25 mouse cellular contexts compared by ENCODE assay signal in genomic region chr13:109490853-109491252, GRCm38 (mm10).
DNase-seq lines count a peak whose midpoint lies in the region; ATAC-seq and TF ChIP-seq lines count a peak whose summit lies in the region.
"Had no signal": no experiment of that assay in that cellular context is flagged by ENCODE, and none has a peak within 500 bp of the region (broad histone marks: within the 10 kb centered on the region; RNA-seq: fewer than 3 reads in every experiment).

No protein-coding gene starts in this region.

- H3K4me3 ChIP-seq in hindbrain, embryonic 10.5 days = no peak overlapping the region
- H3K4me3 ChIP-seq in hindbrain, embryonic 14.5 days (replicated peaks; ENCODE audit: low read length) = no peak overlapping the region
- no peak overlapping the region for H3K4me3 ChIP-seq in hindbrain, embryonic 16.5 days (ENCODE audit: low read length)
- no peak overlapping the region for H3K4me3 ChIP-seq in midbrain, embryonic 16.5 days (ENCODE audit: low read depth, low read length)
- no peak overlapping the region for H3K4me3 ChIP-seq in kidney, adult 2 months (ENCODE audit: insufficient read depth, low read depth, low read length)
- H3K4me3 ChIP-seq: embryonic facial prominence, embryonic 13.5 days; erythroblast, embryonic 14.5 days; gastrocnemius, adult 2 months; heart, embryonic 10.5 days; intestine, embryonic 15.5 days; limb, embryonic 10.5 days; liver, embryonic 15.5 days; lung, embryonic 15.5 days had no signal

- no peak for DNase-seq in hindbrain, embryonic 10.5 days (ENCODE audit: low spot score)
- no peak for DNase-seq in hindbrain, embryonic 14.5 days (ENCODE audit: low spot score)
- DNase-seq in brain, embryonic 14.5 days (ENCODE audit: low read depth) = peak; percentile 56
- no peak for DNase-seq in kidney, adult 2 months
- no peak for DNase-seq in left cerebral cortex, postnatal 25 days (ENCODE audit: low spot score in 2 of 2)
- DNase-seq: adrenal gland, postnatal 25 days; cerebellum, adult 9-11 months; gastrocnemius, adult 2 months; heart, postnatal 4 days; kidney, adult 9 months; kidney, postnatal 14 days; liver; lung, postnatal 4 days; thymus, postnatal 14 days had no signal

- peak overlapping the region; percentile 12; the same call in 1 of the 2 replicates for H3K27ac ChIP-seq in hindbrain, embryonic 10.5 days
- H3K27ac ChIP-seq in hindbrain, embryonic 14.5 days = no peak overlapping the region
- H3K27ac ChIP-seq in hindbrain, embryonic 16.5 days (ENCODE audit: low read depth, low read length) = peak overlapping the region; percentile 20; the same call in 1 of the 2 replicates
- H3K27ac ChIP-seq in midbrain, embryonic 16.5 days (ENCODE audit: low read length) = peak overlapping the region; percentile 26; the same call in 1 of the 2 replicates
- no peak overlapping the region for H3K27ac ChIP-seq in kidney, adult 2 months (ENCODE audit: insufficient read depth, low read depth, low read length)
- H3K27ac ChIP-seq: embryonic facial prominence, embryonic 13.5 days; gastrocnemius, adult 2 months; heart, embryonic 10.5 days; intestine, embryonic 15.5 days; limb, embryonic 10.5 days; liver, embryonic 15.5 days; lung, embryonic 15.5 days had no signal

- no peak overlapping the region for H3K4me2 ChIP-seq in hindbrain, embryonic 14.5 days (replicated peaks)
- no peak overlapping the region for H3K4me2 ChIP-seq in hindbrain, embryonic 16.5 days (ENCODE audit: low read length)
- H3K4me2 ChIP-seq in midbrain, embryonic 16.5 days (ENCODE audit: low read length) = no peak overlapping the region
- H3K4me2 ChIP-seq: embryonic facial prominence, embryonic 13.5 days; intestine, embryonic 15.5 days; liver, embryonic 15.5 days; lung, embryonic 15.5 days had no signal

- ATAC-seq in hindbrain, embryonic 14.5 days (ENCODE audit: low FRiP score) = no peak
- no peak for ATAC-seq in hindbrain, embryonic 16.5 days
- ATAC-seq in midbrain, embryonic 16.5 days = 0 out of 2 replicates have a peak, but pooled peaks have one; percentile 52
- ATAC-seq: CD4-positive, CD25-positive, alpha-beta regulatory T cell, adult 4 months; forebrain, embryonic 14.5 days; intestine, embryonic 15.5 days had no signal

- no peak for TF ChIP-seq POLR2A in brain, embryonic 14.5 days (IDR thresholded peaks at IDR 0.05; ENCODE audit: borderline replicate concordance, extremely low read depth, insufficient read depth, insufficient read length, poor library complexity, severe bottlenecking)
- no peak for TF ChIP-seq POLR2A in kidney, adult 2 months (IDR thresholded peaks at IDR 0.05; ENCODE audit: low read depth, low read length)

- H3K9ac ChIP-seq in hindbrain, embryonic 14.5 days = no peak overlapping the region
- no peak overlapping the region for H3K9ac ChIP-seq in hindbrain, embryonic 16.5 days (ENCODE audit: low read depth, low read length)
- no peak overlapping the region for H3K9ac ChIP-seq in midbrain, embryonic 16.5 days (ENCODE audit: low read depth, low read length)
- H3K9ac ChIP-seq: embryonic facial prominence, embryonic 13.5 days; intestine, embryonic 15.5 days; liver, embryonic 15.5 days; lung, embryonic 15.5 days had no signal

- intact Hi-C loops in left cerebral cortex, postnatal 25 days (cut with DNase I) = no loop called here

- H3K36me3 ChIP-seq in hindbrain, embryonic 10.5 days = no peaks in the 10 kb centered on the region
- no peaks in the 10 kb centered on the region for H3K36me3 ChIP-seq in hindbrain, embryonic 14.5 days (replicated peaks; ENCODE audit: control insufficient read depth, insufficient read depth)
- H3K36me3 ChIP-seq in hindbrain, embryonic 16.5 days (ENCODE audit: control insufficient read depth, insufficient read depth, low read length) = no peaks in the 10 kb centered on the region
- no peaks in the 10 kb centered on the region for H3K36me3 ChIP-seq in midbrain, embryonic 16.5 days (ENCODE audit: control insufficient read depth, insufficient read depth, low read length)
- H3K36me3 ChIP-seq in kidney, adult 2 months (ENCODE audit: control insufficient read depth, insufficient read depth, low read length) = no peaks in the 10 kb centered on the region
- H3K36me3 ChIP-seq: embryonic facial prominence, embryonic 13.5 days; heart, embryonic 10.5 days; intestine, embryonic 15.5 days; limb, embryonic 10.5 days; liver, embryonic 15.5 days; lung, embryonic 15.5 days had no signal

- H3K4me1 ChIP-seq in hindbrain, embryonic 10.5 days (replicated peaks) = peaks cover 14% of the 10 kb centered on the region
- H3K4me1 ChIP-seq in hindbrain, embryonic 14.5 days (replicated peaks; ENCODE audit: control insufficient read depth, insufficient read depth, low read length) = peaks cover 32% of the 10 kb centered on the region
- H3K4me1 ChIP-seq in hindbrain, embryonic 16.5 days (ENCODE audit: control insufficient read depth, insufficient read depth, low read depth, low read length) = peaks cover 11% of the 10 kb centered on the region
- peaks cover 15% of the 10 kb centered on the region for H3K4me1 ChIP-seq in midbrain, embryonic 16.5 days (ENCODE audit: control insufficient read depth, insufficient read depth, low read length)
- H3K4me1 ChIP-seq in kidney, adult 2 months (ENCODE audit: control insufficient read depth, insufficient read depth, low read length) = peaks cover 7% of the 10 kb centered on the region; the same call in 1 of the 2 replicates
- H3K4me1 ChIP-seq: heart, embryonic 10.5 days; intestine, embryonic 15.5 days; liver, embryonic 15.5 days had no signal

- no peak for TF ChIP-seq CTCF in brain, embryonic 14.5 days (IDR thresholded peaks at IDR 0.05; ENCODE audit: borderline replicate concordance, extremely low read depth, insufficient read depth, insufficient read length)
- TF ChIP-seq CTCF in kidney, adult 2 months (conservative IDR thresholded peaks at IDR 0.05; ENCODE audit: insufficient read depth, insufficient read length, low read depth, low read length) = no peak

- H3K9me3 ChIP-seq in hindbrain, embryonic 10.5 days = no peaks in the 10 kb centered on the region
- no peaks in the 10 kb centered on the region for H3K9me3 ChIP-seq in hindbrain, embryonic 14.5 days (ENCODE audit: control insufficient read depth, low read length)
- H3K9me3 ChIP-seq in hindbrain, embryonic 16.5 days (ENCODE audit: control insufficient read depth, low read length) = no peaks in the 10 kb centered on the region
- no peaks in the 10 kb centered on the region for H3K9me3 ChIP-seq in midbrain, embryonic 16.5 days (replicated peaks; ENCODE audit: control insufficient read depth, low read length, poor library complexity, severe bottlenecking)
- H3K9me3 ChIP-seq: embryonic facial prominence, embryonic 13.5 days; heart, embryonic 10.5 days; intestine, embryonic 15.5 days; limb, embryonic 10.5 days; liver, embryonic 15.5 days; lung, embryonic 15.5 days had no signal

- 45% methylated on average over 2 of the region's 2 CpGs for WGBS in hindbrain, embryonic 10.5 days
- whole genome bisulfite sequencing in hindbrain, embryonic 14.5 days = 24% methylated on average over 2 of the region's 2 CpGs
- WGBS in hindbrain, embryonic 16.5 days = 20% methylated on average over 2 of the region's 2 CpGs
- WGBS in midbrain, embryonic 16.5 days = 19% methylated on average over 2 of the region's 2 CpGs
- WGBS in kidney, adult 2 months = 73% methylated on average over 2 of the region's 2 CpGs

- H3K27me3 ChIP-seq in hindbrain, embryonic 10.5 days (ENCODE audit: insufficient read depth, poor library complexity, severe bottlenecking) = no peaks in the 10 kb centered on the region
- H3K27me3 ChIP-seq in hindbrain, embryonic 14.5 days (ENCODE audit: control insufficient read depth, insufficient read depth, low read length) = no peaks in the 10 kb centered on the region
- no peaks in the 10 kb centered on the region for H3K27me3 ChIP-seq in hindbrain, embryonic 16.5 days (replicated peaks; ENCODE audit: control insufficient read depth, insufficient read depth, low read length)
- H3K27me3 ChIP-seq in midbrain, embryonic 16.5 days (ENCODE audit: control insufficient read depth, insufficient read depth, low read depth, low read length) = no peaks in the 10 kb centered on the region
- H3K27me3 ChIP-seq in kidney, adult 2 months (replicated peaks; ENCODE audit: control insufficient read depth, insufficient read depth, low read length) = no peaks in the 10 kb centered on the region
- H3K27me3 ChIP-seq: embryonic facial prominence, embryonic 13.5 days; intestine, embryonic 15.5 days; liver, embryonic 15.5 days; lung, embryonic 15.5 days had no signal

Comparison
In these comparisons a context has a peak if more than half of its experiments do, and no peak if none do; other contexts are left out.
1. H3K27ac ChIP-seq: peak in hindbrain, embryonic 10.5 days (single experiment), hindbrain, embryonic 16.5 days (single experiment) and midbrain, embryonic 16.5 days (single experiment); none in hindbrain, embryonic 14.5 days (single experiment) and kidney, adult 2 months (single experiment).